Mouse (Mus musculus) Patski (cell line): ENCODE data around the gene Rhoq. TPM values are rescaled to one million over a fixed set of nuclear protein-coding genes. Genes with fewer than 3 reads are reported as not detected.

Source experiments
- ATAC-seq: fragments of 100-300 bp; one replicate; pipeline ENCODE4 v1.8.0; 2021
- CTCF ChIA-PET: fragments of 350-600 bp; sonication (Branson Sonifier 250); formaldehyde crosslinking; loops from one replicate; lab custom pipeline; 2022; ENCODE audit warnings: inconsistent platforms; lab: Charles Lee
- POLR2A ChIA-PET: fragments of 350-600 bp; sonication (Branson Sonifier 250); formaldehyde crosslinking; loops from one replicate; lab custom pipeline; 2022; ENCODE audit warnings: antibody characterized with exemption, inconsistent platforms; lab: Charles Lee
- DNase-seq: peaks from one replicate; pipeline ENCODE4 v3.0.0-alpha.2; 2011; ENCODE audit warnings: low read depth, low spot score
- H3K27me3 ChIP-seq: fragments of 371-371 bp; one replicate; pipeline ENCODE4 v1.5.1; 2021
- CTCF ChIP-seq: fragments of 100-300 bp; IDR thresholded peaks from one replicate; pipeline ENCODE4 v1.5.1; 2021
- in situ Hi-C: fragments of 300-500 bp; cut with MboI; formaldehyde crosslinking; loops from 3 replicates; pipeline ENCODE4 v1.11.1; 2018; ENCODE audit warnings: low pct_unique_long_range_greater_than_20kb, mixed read lengths
- polyA plus RNA-seq: library from polyadenylated mRNA; unstranded; gene quantifications from one replicate; pipeline ENCODE4 v1.2.3, GENCODE M21; 2021

Rhoq gene
- polyA plus RNA-seq, 1 experiment from 2014 or later, result 76.8 TPM

DNA sequence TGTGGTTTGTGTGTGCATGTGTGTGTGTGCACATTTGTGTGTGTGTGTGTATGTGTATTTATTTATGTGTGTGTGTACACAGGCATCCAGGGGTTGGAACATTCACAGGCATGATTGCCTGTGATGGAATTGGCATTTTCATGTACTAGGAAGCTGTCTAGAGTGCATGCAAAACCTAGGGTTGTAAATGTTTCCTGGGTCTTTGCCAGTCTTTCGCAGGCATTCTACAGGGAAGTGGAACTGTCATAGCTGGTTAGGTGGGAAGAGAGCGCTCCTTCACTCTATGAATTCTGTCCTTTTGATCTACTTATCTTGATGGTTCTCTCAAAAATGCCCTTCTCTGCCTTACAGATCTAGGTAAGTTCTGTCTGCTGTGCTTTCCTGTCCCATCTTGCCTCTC is 25.8 kb upstream of the Rhoq start:
- CTCF ChIA-PET, result interaction anchor here (1.4 kb wide), 1 partner anchor 42 kb away, joined by 3 read pairs; no protein-coding TSS in a partner anchor

GRCm38 (mm10) chr17:86937497-86938155 is 25.3 kb upstream of the Rhoq start:
- H3K27me3 ChIP-seq, result no peaks in the 10 kb centered on the region
- ChIA-PET POLR2A (interaction anchor here (0.6 to 1.6 kb wide), 4 partner anchors 10 to 112 kb away, joined by 3 to 7 read pairs (median 3); no protein-coding TSS in a partner anchor), CTCF (interaction anchor here (1.4 kb wide), 1 partner anchor 41 kb away, joined by 3 read pairs; no protein-coding TSS in a partner anchor)
- DNase-seq (peak; percentile 50), ATAC-seq (peak; percentile 75)
- no peak for TF ChIP-seq CTCF
- in situ Hi-C loops, result no loop called here

More for the DNA sequence above, 25.8 kb upstream of the Rhoq start:
- ATAC-seq, result no peak
- no peak for DNase-seq
- in situ Hi-C loops, result no loop called here
- TF ChIP-seq CTCF, result no peak
- POLR2A ChIA-PET, result interaction anchor here (0.7 to 1.6 kb wide), 3 partner anchors 10 to 12 kb away, joined by 3 to 7 read pairs (median 3); no protein-coding TSS in a partner anchor
- H3K27me3 ChIP-seq, result no peaks in the 10 kb centered on the region

DNA sequence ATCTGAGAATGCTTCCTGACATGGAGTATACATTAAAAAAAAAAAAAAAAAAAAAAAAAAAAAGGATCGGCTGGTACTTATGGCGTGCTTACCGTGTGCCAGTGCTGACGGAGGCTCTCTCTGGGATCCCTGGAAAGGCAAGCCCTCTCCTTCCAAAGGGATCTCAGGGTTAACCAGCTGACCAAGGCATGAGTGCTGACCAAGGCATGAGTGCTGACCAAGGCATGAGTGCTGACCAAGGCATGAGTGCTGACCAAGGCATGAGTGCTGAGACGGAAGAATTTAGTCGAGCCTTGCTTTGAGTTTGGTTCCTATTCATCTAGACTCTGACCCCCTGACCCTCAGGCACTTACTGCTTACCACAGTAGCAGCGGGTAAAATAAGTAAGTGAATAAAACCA is 24.2 kb upstream of the Rhoq start:
- in situ Hi-C loops, result no loop called here
- TF ChIP-seq CTCF, result no peak
- no peaks in the 10 kb centered on the region for H3K27me3 ChIP-seq
- ChIA-PET POLR2A (interaction anchor here (0.6 to 1.6 kb wide), 2 partner anchors 14 to 111 kb away, joined by 3 read pairs; no protein-coding TSS in a partner anchor), CTCF (no interaction called here)
- DNase-seq (no peak), ATAC-seq (no peak)

DNA sequence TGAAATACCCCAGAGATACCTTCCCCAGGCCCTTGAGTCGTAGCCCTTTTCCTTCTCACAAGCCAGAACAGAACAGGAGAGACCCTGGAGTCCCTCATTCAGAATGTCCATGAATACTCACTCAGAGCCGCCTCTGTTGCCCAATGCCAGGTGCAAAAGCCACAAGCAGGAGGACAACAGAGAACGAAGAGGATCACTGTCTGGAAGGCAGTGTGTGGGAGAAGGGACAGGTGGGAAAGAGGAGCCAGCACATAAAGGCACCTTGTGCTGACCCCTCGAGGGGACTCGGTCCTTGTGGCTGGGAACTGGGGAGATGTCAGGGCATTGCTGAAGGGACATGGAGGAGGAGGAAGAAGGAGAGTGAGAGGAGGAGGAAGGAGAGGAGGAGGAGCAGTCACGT is 20.8 kb upstream of the Rhoq start:
- no peaks in the 10 kb centered on the region for H3K27me3 ChIP-seq
- CTCF ChIA-PET, result interaction anchor here (1.0 kb wide), 1 partner anchor 11 kb away, joined by 3 read pairs; no protein-coding TSS in a partner anchor
- POLR2A ChIA-PET, result no interaction called here
- DNase-seq (no peak), ATAC-seq (no peak)
- in situ Hi-C loops, result no loop called here
- no peak for TF ChIP-seq CTCF

- in situ Hi-C loops, result no loop called here
- no peak for TF ChIP-seq CTCF
- no peak for DNase-seq
- ChIA-PET POLR2A (no interaction called here), CTCF (no interaction called here)
- H3K27me3 ChIP-seq, result no peaks in the 10 kb centered on the region
- no peak for ATAC-seq
Observed at GRCm38 (mm10) chr17:86943158-86943557, 19.7 kb upstream of the Rhoq start.

GRCm38 (mm10) chr17:86946078-86946477 is 16.8 kb upstream of the Rhoq start:
- ChIA-PET CTCF (no interaction called here), POLR2A (no interaction called here)
- DNase-seq (no peak), ATAC-seq (no peak)
- no peak for TF ChIP-seq CTCF
- H3K27me3 ChIP-seq, result no peaks in the 10 kb centered on the region
- in situ Hi-C loops, result no loop called here

GRCm38 (mm10) chr17:86947840-86948796 is 14.8 kb upstream of the Rhoq start, which contains the start of gene Atp6v1e2:
TSS of gene Atp6v1e2 (minus strand) at chr17:86947897.
- no peaks in the 10 kb centered on the region for H3K27me3 ChIP-seq
- no peak for DNase-seq
- ChIA-PET POLR2A (interaction anchor here (0.9 kb wide), 1 partner anchor 10 kb away, joined by 3 read pairs; no protein-coding TSS in a partner anchor), CTCF (interaction anchor here (1.7 kb wide), 1 partner anchor 14 kb away, joined by 4 read pairs; no protein-coding TSS in a partner anchor)
- no peak for ATAC-seq
- in situ Hi-C loops, result no loop called here
- TF ChIP-seq CTCF, result no peak

GRCm38 (mm10) chr17:86948801-86949200 is 14.1 kb upstream of the Rhoq start:
- ChIA-PET CTCF (interaction anchor here (1.7 kb wide), 1 partner anchor 13 kb away, joined by 4 read pairs; no protein-coding TSS in a partner anchor), POLR2A (interaction anchor here (0.9 kb wide), 1 partner anchor 11 kb away, joined by 3 read pairs; no protein-coding TSS in a partner anchor)
- DNase-seq (no peak), ATAC-seq (no peak)
- TF ChIP-seq CTCF, result no peak
- in situ Hi-C loops, result no loop called here
- no peaks in the 10 kb centered on the region for H3K27me3 ChIP-seq

GRCm38 (mm10) chr17:86957239-86957638 is 5.6 kb upstream of the Rhoq start:
- ATAC-seq, result no peak
- no peaks in the 10 kb centered on the region for H3K27me3 ChIP-seq
- no peak for TF ChIP-seq CTCF
- CTCF ChIA-PET, result no interaction called here
- POLR2A ChIA-PET, result no interaction called here
- in situ Hi-C loops, result no loop called here
- no peak for DNase-seq

GRCm38 (mm10) chr17:86957968-86958367 is 4.9 kb upstream of the Rhoq start:
- ChIA-PET CTCF (no interaction called here), POLR2A (no interaction called here)
- no peak for TF ChIP-seq CTCF
- ATAC-seq, result no peak
- DNase-seq, result no peak
- H3K27me3 ChIP-seq, result no peaks in the 10 kb centered on the region
- in situ Hi-C loops, result no loop called here
